Mouse (Mus musculus): ENCODE measurements at regions not wholly inside any gene's neighbourhood (a gene's known extent, or its start where the extent isn't known, plus 50 kb on each side); places are given as distances from the start of the nearest gene placed in this dataset.

DNA sequence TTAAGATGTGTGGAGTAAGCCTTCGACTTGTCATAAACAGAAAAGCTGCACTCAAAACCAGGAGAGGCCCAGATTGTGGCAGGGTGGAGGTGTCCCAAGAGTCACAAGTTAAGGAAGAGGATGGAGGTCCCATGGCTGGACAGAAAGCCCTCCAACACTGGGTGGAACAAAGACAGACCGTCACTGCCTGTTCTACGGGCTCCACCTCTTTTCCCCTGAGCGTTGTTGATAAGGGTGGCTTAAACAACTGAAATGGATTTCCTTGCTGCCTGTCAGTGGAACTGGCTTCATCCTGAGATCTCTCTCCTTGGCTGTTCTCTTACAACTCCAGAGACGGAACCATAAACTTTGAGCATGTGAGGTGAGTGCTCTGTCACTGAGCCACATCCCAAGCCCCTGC lies 78.0 kb downstream of the Aptx start:
- Histone ChIP-seq H3K4me1 (ENCODE audit: control insufficient read depth in 2 of 2, insufficient read depth in 2 of 2, low read length in 2 of 2, poor library complexity in 1 of 2) (no peaks in the 10 kb centered on the region), H3K27ac (ENCODE audit: insufficient read depth, low read depth, low read length, poor library complexity, severe bottlenecking) (no peak overlapping the region), H3K4me3 (ENCODE audit: insufficient read depth in 1 of 2, low read depth in 1 of 2, low read length in 2 of 2, poor library complexity in 1 of 2, severe bottlenecking in 1 of 2) (no peak overlapping the region), H3K9me3 (ENCODE audit: control insufficient read depth, insufficient read depth, low read depth, low read length) (no peaks in the 10 kb centered on the region), H3K9ac (ENCODE audit: insufficient read depth, low read depth, low read length, poor library complexity, severe bottlenecking) (no peak overlapping the region), H3K36me3 (ENCODE audit: control insufficient read depth, insufficient read depth, low read length, poor library complexity, severe bottlenecking) (no peaks in the 10 kb centered on the region)
- in situ Hi-C loops (cut with MboI; ENCODE audit: low sequenced_read_pairs in 2 of 2, unreplicated experiment in 2 of 2) = no loop called here
- no peak for TF ChIP-seq ZC3H11A (IDR thresholded peaks at IDR 0.05; ENCODE audit: borderline replicate concordance, low read depth, low read length)
- no peak for TF ChIP-seq CHD2 (IDR thresholded peaks at IDR 0.05; ENCODE audit: low read depth, low read length)
- TF ChIP-seq MAFK (IDR thresholded peaks at IDR 0.05; ENCODE audit: insufficient read depth, low read depth, low read length) = no peak
- no peak for TF ChIP-seq HCFC1 (IDR thresholded peaks at IDR 0.05; ENCODE audit: borderline replicate concordance, insufficient read depth, low read length)
- no peak for TF ChIP-seq ZNF384 (IDR thresholded peaks at IDR 0.05; ENCODE audit: low read depth, low read length)
- no peak for DNase-seq (ENCODE audit: low read depth, low spot score)

DNA sequence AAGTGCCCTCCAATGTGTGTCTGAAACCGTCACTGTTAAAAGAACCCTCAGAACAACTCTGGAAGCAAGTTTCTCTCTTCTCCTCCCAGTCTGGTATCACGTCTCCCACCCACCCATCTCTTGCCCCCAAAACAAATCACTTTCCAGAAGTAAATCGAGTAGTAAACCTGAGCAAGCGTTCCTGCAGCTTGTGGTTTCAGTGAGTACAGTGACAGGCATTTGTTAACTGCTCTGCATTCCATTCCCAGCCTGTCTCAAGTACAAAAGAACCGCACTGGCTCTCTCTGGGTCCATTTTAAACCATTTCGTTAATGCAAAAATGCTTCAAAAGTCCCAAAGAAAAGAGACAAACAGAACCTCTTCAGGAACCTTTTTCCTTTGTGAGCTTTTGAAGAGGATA lies 77.1 kb downstream of the Aptx start:
- no peak for DNase-seq (ENCODE audit: low read depth, low spot score)
- Histone ChIP-seq H3K4me1 (ENCODE audit: control insufficient read depth in 2 of 2, insufficient read depth in 2 of 2, low read length in 2 of 2, poor library complexity in 1 of 2) (no peaks in the 10 kb centered on the region), H3K9me3 (ENCODE audit: control insufficient read depth, insufficient read depth, low read depth, low read length) (no peaks in the 10 kb centered on the region), H3K36me3 (ENCODE audit: control insufficient read depth, insufficient read depth, low read length, poor library complexity, severe bottlenecking) (no peaks in the 10 kb centered on the region), H3K4me3 (ENCODE audit: insufficient read depth in 1 of 2, low read depth in 1 of 2, low read length in 2 of 2, poor library complexity in 1 of 2, severe bottlenecking in 1 of 2) (no peak overlapping the region), H3K27ac (ENCODE audit: insufficient read depth, low read depth, low read length, poor library complexity, severe bottlenecking) (no peak overlapping the region), H3K9ac (ENCODE audit: insufficient read depth, low read depth, low read length, poor library complexity, severe bottlenecking) (no peak overlapping the region)
- TF ChIP-seq CHD2 (IDR thresholded peaks at IDR 0.05; ENCODE audit: low read depth, low read length) = no peak
- no peak for TF ChIP-seq ZNF384 (IDR thresholded peaks at IDR 0.05; ENCODE audit: low read depth, low read length)
- no peak for TF ChIP-seq HCFC1 (IDR thresholded peaks at IDR 0.05; ENCODE audit: borderline replicate concordance, insufficient read depth, low read length)
- no peak for TF ChIP-seq MAFK (IDR thresholded peaks at IDR 0.05; ENCODE audit: insufficient read depth, low read depth, low read length)
- TF ChIP-seq ZC3H11A (IDR thresholded peaks at IDR 0.05; ENCODE audit: borderline replicate concordance, low read depth, low read length) = no peak
- in situ Hi-C loops (cut with MboI; ENCODE audit: low sequenced_read_pairs in 2 of 2, unreplicated experiment in 2 of 2) = no loop called here

All from ES-E14 (cell line).